Mouse (Mus musculus) G1E (cell line): Measurements from ENCODE around the gene Slamf1.

ENCODE experiments used
- CTCF ChIP-seq: IDR thresholded peaks from 2 replicates; pipeline ENCODE4 v1.5.1; 2012; ENCODE audit warnings: low read depth, low read length, inconsistent platforms, mixed read lengths
- GATA1 ChIP-seq: IDR thresholded peaks from 2 replicates; pipeline ENCODE4 v1.6.1; 2012; ENCODE audit warnings: borderline replicate concordance, low read length, inconsistent platforms, mixed read lengths

GRCm38 (mm10) chr1:171766898-171767297 lies at the start of gene Slamf1:
- TF ChIP-seq CTCF (no peak), GATA1 (no peak)
